Mouse (Mus musculus): ENCODE results near the gene Gm5475. TPM values are rescaled to one million over a fixed set of nuclear protein-coding genes. Genes with fewer than 3 reads are reported as not detected.
A peak's percentile ranks its signal among the peaks of the same experiment; 100 is the strongest.

The Gm5475 gene
- total and polyA plus RNA-seq, 3 experiments, result not detected

- Histone ChIP-seq H3K27ac (ENCODE audit: insufficient read depth, low read depth) (no peak overlapping the region), H3K27me3 (replicated peaks) (no peaks in the 10 kb centered on the region), H3K9ac (ENCODE audit: insufficient read depth, low read depth) (no peak overlapping the region), H3K36me3 (replicated peaks in 1 of 2; ENCODE audit: control insufficient read depth in 1 of 2, insufficient read depth in 1 of 2, low read length in 1 of 2) (no peaks in the 10 kb centered on the region), H3K9me3 (replicated peaks; ENCODE audit: low read length) (peaks cover 3% of the 10 kb centered on the region), H3K4me2 (ENCODE audit: insufficient read depth, low read depth, poor library complexity, severe bottlenecking) (no peak overlapping the region), H3K4me3 (replicated peaks in 1 of 3; ENCODE audit: low read depth in 2 of 3, low read length in 2 of 3, poor library complexity in 1 of 3) (no peak overlapping the region), H3K4me1 (ENCODE audit: control insufficient read depth in 1 of 2, insufficient read depth in 2 of 2) (peaks cover 2 to 25% of the 10 kb centered on the region in 2 experiments; a peak in 3 of 4 replicates), H3K79me2 (replicated peaks; ENCODE audit: control insufficient read depth, extremely low read depth, insufficient read depth, poor library complexity, severe bottlenecking) (no peaks in the 10 kb centered on the region)
- dilution Hi-C loops (cut with MboI; ENCODE audit: extremely low pct_ligation_motif_present, extremely low pct_unique_long_range_greater_than_20kb, low sequenced_read_pairs) (no loop called here), in situ Hi-C loops (cut with MboI; ENCODE audit: low pct_ligation_motif_present, low pct_unique_long_range_greater_than_20kb, low sequenced_read_pairs) (no loop called here)
- no peak for DNase-seq (ENCODE audit: extremely low read depth)
- TF ChIP-seq CTCF (conservative IDR thresholded peaks at IDR 0.05 in 1 of 2, IDR thresholded peaks at IDR 0.05 in 1 of 2; ENCODE audit: low read depth in 2 of 2, low read length in 2 of 2), result peak in 1 of 2 experiments; percentile 42; a peak in 2 of 4 replicates
- no peak for TF ChIP-seq JUND (conservative IDR thresholded peaks at IDR 0.05; ENCODE audit: low read depth, low read length)
- no peak for TF ChIP-seq TCF12 (IDR thresholded peaks at IDR 0.05; ENCODE audit: low read depth, low read length)
- no peak for TF ChIP-seq MAFK (IDR thresholded peaks at IDR 0.05; ENCODE audit: insufficient replicate concordance, low read length)
- TF ChIP-seq RAD21 (IDR thresholded peaks at IDR 0.05; ENCODE audit: low read depth, low read length), result no peak
- TF ChIP-seq PAX5 (IDR thresholded peaks at IDR 0.05; ENCODE audit: low read length), result no peak
These were observed 26.6 kb downstream of the Gm5475 start for GRCm38 (mm10) chr15:100448572-100448971.

- H3K9ac ChIP-seq (ENCODE audit: insufficient read depth, low read depth), result no peak overlapping the region
- dilution Hi-C loops (cut with MboI; ENCODE audit: extremely low pct_ligation_motif_present, extremely low pct_unique_long_range_greater_than_20kb, low sequenced_read_pairs), result no loop called here
These were observed 27.5 kb downstream of the Gm5475 start for GRCm38 (mm10) chr15:100449495-100449894.

GRCm38 (mm10) chr15:100451245-100451644, 29.3 kb downstream of the Gm5475 start:
- Histone ChIP-seq H3K36me3 (replicated peaks in 1 of 2; ENCODE audit: control insufficient read depth in 1 of 2, insufficient read depth in 1 of 2, low read length in 1 of 2) (no peaks in the 10 kb centered on the region), H3K9me3 (replicated peaks; ENCODE audit: low read length) (peaks cover 3% of the 10 kb centered on the region), H3K27me3 (replicated peaks) (no peaks in the 10 kb centered on the region), H3K27ac (ENCODE audit: insufficient read depth, low read depth) (no peak overlapping the region), H3K4me3 (replicated peaks in 1 of 3; ENCODE audit: low read depth in 2 of 3, low read length in 2 of 3, poor library complexity in 1 of 3) (no peak overlapping the region), H3K79me2 (replicated peaks; ENCODE audit: control insufficient read depth, extremely low read depth, insufficient read depth, poor library complexity, severe bottlenecking) (no peaks in the 10 kb centered on the region), H3K4me1 (ENCODE audit: control insufficient read depth in 1 of 2, insufficient read depth in 2 of 2) (peaks cover 2 to 17% of the 10 kb centered on the region in 2 experiments; a peak in 3 of 4 replicates), H3K4me2 (ENCODE audit: insufficient read depth, low read depth, poor library complexity, severe bottlenecking) (no peak overlapping the region), H3K9ac (ENCODE audit: insufficient read depth, low read depth) (no peak overlapping the region)
- TF ChIP-seq TBP (conservative IDR thresholded peaks at IDR 0.05; ENCODE audit: low read depth, low read length) (no peak), MAZ (IDR thresholded peaks at IDR 0.05; ENCODE audit: low read depth, low read length) (no peak), ELF1 (IDR thresholded peaks at IDR 0.05; ENCODE audit: low read depth, low read length) (no peak), MYC (IDR thresholded peaks at IDR 0.05; ENCODE audit: low read depth, low read length) (no peak), NELFE (IDR thresholded peaks at IDR 0.05; ENCODE audit: low read depth, low read length) (no peak), RCOR1 (conservative IDR thresholded peaks at IDR 0.05; ENCODE audit: low read depth, low read length) (no peak), MAFK (IDR thresholded peaks at IDR 0.05; ENCODE audit: insufficient replicate concordance, low read length) (no peak), NRF1 (IDR thresholded peaks at IDR 0.05; ENCODE audit: low read depth, low read length) (no peak), HCFC1 (IDR thresholded peaks at IDR 0.05; ENCODE audit: low read depth, low read length) (no peak), USF1 (IDR thresholded peaks at IDR 0.05; ENCODE audit: low read depth, low read length) (no peak)
- in situ Hi-C loops (cut with MboI; ENCODE audit: low pct_ligation_motif_present, low pct_unique_long_range_greater_than_20kb, low sequenced_read_pairs) (loop anchor here (5.0 kb wide), 1 partner anchor 69 kb away; no protein-coding TSS in a partner anchor), dilution Hi-C loops (cut with MboI; ENCODE audit: extremely low pct_ligation_motif_present, extremely low pct_unique_long_range_greater_than_20kb, low sequenced_read_pairs) (no loop called here)
- DNase-seq (ENCODE audit: extremely low read depth), result no peak

More at GRCm38 (mm10) chr15:100449495-100449894, 27.5 kb downstream of the Gm5475 start:
- Histone ChIP-seq H3K79me2 (replicated peaks; ENCODE audit: control insufficient read depth, extremely low read depth, insufficient read depth, poor library complexity, severe bottlenecking) (no peaks in the 10 kb centered on the region), H3K27me3 (replicated peaks) (no peaks in the 10 kb centered on the region), H3K36me3 (replicated peaks in 1 of 2; ENCODE audit: control insufficient read depth in 1 of 2, insufficient read depth in 1 of 2, low read length in 1 of 2) (no peaks in the 10 kb centered on the region), H3K27ac (ENCODE audit: insufficient read depth, low read depth) (no peak overlapping the region), H3K4me1 (ENCODE audit: control insufficient read depth in 1 of 2, insufficient read depth in 2 of 2) (peaks cover 2 to 17% of the 10 kb centered on the region in 2 experiments; a peak in 3 of 4 replicates), H3K9me3 (replicated peaks; ENCODE audit: low read length) (peaks cover 3% of the 10 kb centered on the region), H3K4me2 (ENCODE audit: insufficient read depth, low read depth, poor library complexity, severe bottlenecking) (no peak overlapping the region), H3K4me3 (replicated peaks in 1 of 3; ENCODE audit: low read depth in 2 of 3, low read length in 2 of 3, poor library complexity in 1 of 3) (no peak overlapping the region)
- in situ Hi-C loops (cut with MboI; ENCODE audit: low pct_ligation_motif_present, low pct_unique_long_range_greater_than_20kb, low sequenced_read_pairs), result no loop called here
- no peak for DNase-seq (ENCODE audit: extremely low read depth)
- TF ChIP-seq POLR2A (IDR thresholded peaks at IDR 0.05; ENCODE audit: low read depth, low read length) (no peak), NRF1 (IDR thresholded peaks at IDR 0.05; ENCODE audit: low read depth, low read length) (no peak), HCFC1 (IDR thresholded peaks at IDR 0.05; ENCODE audit: low read depth, low read length) (no peak)
